Mouse (Mus musculus) MEL (cell line): ENCODE results near the gene Otogl.

Experiments used
- BHLHE40 ChIP-seq: IDR thresholded peaks from 2 replicates; pipeline ENCODE4 v1.6.1; 2012; ENCODE audit warnings: low read depth, mild to moderate bottlenecking, inconsistent platforms, low read length, improper control_type of control experiment, borderline replicate concordance
- CTCF ChIP-seq, 3 experiments: IDR thresholded peaks in 2 of 3; conservative IDR thresholded peaks in 1 of 3; 2 replicates each; pipeline ENCODE4 v1.5.1; 2011 to 2012; ENCODE audit warnings: low read length in 3 of 3, low read depth in 2 of 3, mild to moderate bottlenecking in 2 of 3, improper control_type of control experiment in 1 of 3, inconsistent platforms in 1 of 3, mixed read lengths in 1 of 3, moderate library complexity in 1 of 3; ENCODE audit not compliant: control insufficient read depth in 1 of 3, insufficient read depth in 1 of 3, poor library complexity in 1 of 3, severe bottlenecking in 1 of 3
- GATA1 ChIP-seq: IDR thresholded peaks from 2 replicates; pipeline ENCODE4 v1.6.1; 2011; ENCODE audit warnings: low read depth, low read length, improper control_type of control experiment
- MAX ChIP-seq: IDR thresholded peaks from 2 replicates; pipeline ENCODE4 v1.6.1; 2011; ENCODE audit warnings: low read length, improper control_type of control experiment
- TAL1 ChIP-seq: IDR thresholded peaks from 2 replicates; pipeline ENCODE4 v1.6.1; 2012; ENCODE audit warnings: mild to moderate bottlenecking, inconsistent platforms, low read length, moderate library complexity, mixed read lengths
- UBTF ChIP-seq: IDR thresholded peaks from 2 replicates; pipeline ENCODE4 v1.6.1; 2012; ENCODE audit warnings: low read depth, mild to moderate bottlenecking, inconsistent platforms, low read length, improper control_type of control experiment, moderate library complexity, borderline replicate concordance; ENCODE audit not compliant: insufficient read depth
- ZC3H11A ChIP-seq: IDR thresholded peaks from 2 replicates; pipeline ENCODE4 v1.6.1; 2012; ENCODE audit warnings: low read depth, mild to moderate bottlenecking, inconsistent platforms, low read length, improper control_type of control experiment
- ZKSCAN1 ChIP-seq: IDR thresholded peaks from 2 replicates; pipeline ENCODE4 v1.6.1; 2012; ENCODE audit warnings: low read depth, mild to moderate bottlenecking, inconsistent platforms, low read length, improper control_type of control experiment, moderate library complexity
- ZMIZ1 ChIP-seq: IDR thresholded peaks from 2 replicates; pipeline ENCODE4 v1.6.1; 2012; ENCODE audit warnings: low read depth, mild to moderate bottlenecking, inconsistent platforms, low read length, improper control_type of control experiment, moderate library complexity

DNA sequence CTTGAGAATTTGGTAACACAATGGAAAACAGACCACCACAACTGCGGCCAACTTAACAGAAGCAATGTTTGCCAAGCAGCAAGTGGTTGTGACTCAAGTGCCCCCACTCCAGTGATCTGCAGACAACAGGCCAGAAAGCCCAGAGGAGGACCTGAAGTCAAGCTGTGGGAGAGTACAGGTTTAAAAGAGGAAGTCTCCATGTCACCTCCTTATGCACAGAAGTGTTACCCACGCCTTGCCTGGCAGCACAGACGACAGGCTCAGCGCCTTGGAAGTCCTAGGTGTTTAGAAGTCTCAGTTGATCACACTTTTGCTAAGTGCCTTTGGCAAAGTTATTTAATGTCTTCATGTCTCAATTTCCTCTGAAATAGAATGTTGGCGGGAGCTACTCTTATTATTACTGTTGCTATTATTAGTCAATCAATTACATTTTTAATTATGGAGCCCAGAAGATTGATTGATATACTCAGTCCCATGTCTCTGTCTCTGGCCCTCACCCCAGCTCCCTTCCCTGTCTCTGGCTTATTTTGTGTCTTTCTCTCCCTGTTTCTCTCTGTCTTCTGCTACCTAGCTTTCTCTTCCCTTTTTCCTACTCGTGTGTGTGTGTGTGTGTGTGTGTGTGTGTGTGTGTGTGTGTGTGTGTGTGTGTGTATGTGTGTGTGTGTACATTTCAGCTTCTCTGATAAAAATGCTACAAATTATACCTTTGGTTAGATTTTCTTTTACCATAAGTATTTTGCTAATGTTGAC lies 101.1 kb downstream of the Otogl start:
- TF ChIP-seq ZKSCAN1 (no peak), BHLHE40 (no peak), MAX (no peak), ZC3H11A (no peak), TAL1 (no peak), UBTF (no peak), ZMIZ1 (no peak), CTCF (IDR thresholded peaks at IDR 0.05 in 2 of 3, conservative IDR thresholded peaks at IDR 0.05 in 1 of 3; ENCODE audit: control insufficient read depth in 1 of 3, insufficient read depth in 1 of 3, low read depth in 2 of 3, low read length in 3 of 3, poor library complexity in 1 of 3, severe bottlenecking in 1 of 3) (no peak), GATA1 (no peak)
